Mouse (Mus musculus) forebrain, embryonic 11.5 days (tissue): ENCODE measurements around the gene Spata13. TPM values are rescaled to one million over a fixed set of nuclear protein-coding genes. Genes with fewer than 3 reads are reported as not detected.

Experiments
- ATAC-seq: fragments of 200-750 bp; cut with Nextera tagmentation; replicated peaks from 2 replicates; pipeline ENCODE4 v1.8.0; 2017; ENCODE audit warnings: moderate TSS enrichment; ENCODE audit not compliant: low FRiP score
- DNase-seq: peaks from one replicate; pipeline ENCODE4 v3.0.0-alpha.2; 2017; ENCODE audit warnings: low spot score
- H3K27ac ChIP-seq: fragments of 300-500 bp; sonication (generic); 2 replicates; pipeline ENCODE4 v1.5.1; 2014; ENCODE audit warnings: low read depth, low read length
- H3K27me3 ChIP-seq: fragments of 300-500 bp; sonication (generic); 2 replicates; pipeline ENCODE4 v1.6.1; 2014; ENCODE audit warnings: mild to moderate bottlenecking, low read length, mixed read lengths; ENCODE audit not compliant: control insufficient read depth, insufficient read depth
- H3K36me3 ChIP-seq: fragments of 300-500 bp; sonication (generic); 2 replicates; pipeline ENCODE4 v1.6.1; 2014; ENCODE audit warnings: mild to moderate bottlenecking, low read length, moderate library complexity, mixed read lengths; ENCODE audit not compliant: control insufficient read depth, insufficient read depth
- H3K4me1 ChIP-seq: fragments of 300-500 bp; sonication (generic); replicated peaks from 2 replicates; pipeline ENCODE4 v1.6.1; 2014; ENCODE audit warnings: low read length, mixed read lengths; ENCODE audit not compliant: control insufficient read depth, insufficient read depth
- H3K4me2 ChIP-seq: fragments of 300-500 bp; sonication (generic); 2 replicates; pipeline ENCODE4 v1.6.1; 2014; ENCODE audit warnings: low read depth, mild to moderate bottlenecking, low read length, moderate library complexity, mixed read lengths; ENCODE audit not compliant: severe bottlenecking
- H3K4me3 ChIP-seq: fragments of 300-500 bp; sonication (generic); 2 replicates; pipeline ENCODE4 v1.5.1; 2014; ENCODE audit warnings: low read depth, low read length
- H3K9ac ChIP-seq: fragments of 300-500 bp; sonication (generic); 2 replicates; pipeline ENCODE4 v1.6.1; 2014; ENCODE audit warnings: low read length
- H3K9me3 ChIP-seq: fragments of 300-500 bp; sonication (generic); 2 replicates; pipeline ENCODE4 v1.6.1; 2016; ENCODE audit warnings: low read length, mixed read lengths; ENCODE audit not compliant: control insufficient read depth
- WGBS: fragments of 180-500 bp; shearing (Covaris S2); extraction: QIAGEN DNeasy Blood & Tissue Kit; methylation state at CpG from one replicate; pipeline ENCODE4 v1.1.7; 2014; 5-methylcytosine and 5-hydroxymethylcytosine counted together
- polyA plus RNA-seq: library from polyadenylated mRNA; unstranded; fragments of >200 nt; fragmentation: Nextera tagmentation; extraction: Ambion mirVana; gene quantifications from 2 replicates; pipeline ENCODE4 v1.2.1, GENCODE M21; 2014

The Spata13 gene
- polyA plus RNA-seq, 1 experiment from 2014 or later = 137 TPM

DNA sequence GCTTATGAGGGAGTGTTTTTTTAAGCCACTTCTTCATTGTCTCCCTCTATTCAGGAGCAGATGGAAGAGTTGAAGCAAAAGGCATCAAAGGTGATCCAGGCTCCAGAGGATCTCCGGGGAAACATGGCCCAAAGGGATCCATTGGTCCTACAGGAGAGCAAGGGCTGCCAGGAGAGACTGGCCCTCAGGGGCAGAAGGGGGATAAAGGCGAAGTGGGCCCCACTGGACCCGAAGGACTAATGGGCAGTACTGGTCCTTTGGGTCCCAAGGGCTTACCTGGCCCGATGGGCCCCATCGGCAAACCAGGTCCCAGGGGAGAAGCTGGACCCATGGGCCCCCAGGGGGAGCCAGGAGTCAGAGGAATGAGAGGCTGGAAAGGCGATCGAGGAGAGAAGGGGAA, 145.4 kb downstream of the Spata13 start:
- DNase-seq (no peak), ATAC-seq (no peak)
- Histone ChIP-seq H3K4me1 (no peaks in the 10 kb centered on the region), H3K4me2 (no peak overlapping the region), H3K27ac (no peak overlapping the region), H3K4me3 (no peak overlapping the region), H3K27me3 (no peaks in the 10 kb centered on the region), H3K9ac (no peak overlapping the region), H3K9me3 (no peaks in the 10 kb centered on the region), H3K36me3 (no peaks in the 10 kb centered on the region)
- WGBS = 90% methylated on average over 7 of the region's 7 CpGs

DNA sequence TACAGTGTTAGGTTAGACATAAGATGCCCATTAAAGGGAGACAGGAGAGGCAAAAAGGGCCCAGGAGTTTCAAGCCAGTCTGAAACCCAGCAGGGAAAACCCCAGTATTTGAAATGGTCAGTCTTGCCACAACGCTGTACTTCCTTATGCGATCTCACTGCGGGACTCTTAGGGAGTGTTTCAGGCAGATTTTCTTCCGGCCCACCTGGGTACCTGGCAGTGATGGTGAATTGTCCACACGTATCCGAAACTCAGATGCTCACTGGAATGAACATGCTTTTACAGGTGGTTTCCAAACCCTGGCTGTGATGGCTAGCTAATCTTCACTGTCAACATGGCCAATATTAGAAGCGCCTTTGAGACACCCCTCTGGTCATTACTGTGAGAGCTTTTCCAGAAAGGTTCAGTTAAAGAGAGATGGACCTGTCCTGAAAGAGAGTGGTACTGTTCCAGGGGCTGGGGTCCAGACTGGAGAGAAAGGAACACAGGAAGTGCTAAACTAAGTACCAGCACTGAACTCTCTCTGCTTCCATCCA, 148.4 kb downstream of the Spata13 start:
- H3K4me3 ChIP-seq = no peak overlapping the region
- H3K36me3 ChIP-seq = no peaks in the 10 kb centered on the region
- 48% methylated on average over 7 of the region's 7 CpGs for WGBS
- no peak overlapping the region for H3K27ac ChIP-seq
- no peaks in the 10 kb centered on the region for H3K9me3 ChIP-seq
- H3K9ac ChIP-seq = no peak overlapping the region
- H3K4me1 ChIP-seq = no peaks in the 10 kb centered on the region
- no peak for ATAC-seq
- no peak overlapping the region for H3K4me2 ChIP-seq
- no peaks in the 10 kb centered on the region for H3K27me3 ChIP-seq
- no peak for DNase-seq

DNA sequence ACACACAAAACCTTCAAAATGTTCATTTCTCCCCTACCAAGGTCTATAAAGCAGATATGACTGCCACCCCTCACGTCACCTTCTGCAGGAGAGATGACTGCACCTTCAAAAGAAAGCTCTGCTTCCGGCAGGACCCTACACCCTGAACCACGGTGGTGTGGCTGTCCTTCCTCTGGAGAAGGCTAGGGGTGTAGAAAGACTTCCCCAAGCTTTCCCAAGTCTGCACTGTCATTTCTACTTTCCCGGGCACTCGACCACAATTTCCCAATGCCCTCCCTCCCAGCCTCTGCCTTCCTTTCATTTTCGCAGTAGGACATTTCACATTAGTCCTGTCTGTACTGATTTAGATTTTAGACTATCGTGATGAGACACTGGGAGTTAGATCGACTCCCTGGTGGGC, 149.4 kb downstream of the Spata13 start:
- Histone ChIP-seq H3K4me2 (no peak overlapping the region), H3K36me3 (no peaks in the 10 kb centered on the region), H3K4me3 (no peak overlapping the region), H3K9me3 (no peaks in the 10 kb centered on the region), H3K27ac (no peak overlapping the region), H3K9ac (no peak overlapping the region), H3K4me1 (no peaks in the 10 kb centered on the region), H3K27me3 (no peaks in the 10 kb centered on the region)
- 48% methylated on average over 8 of the region's 8 CpGs for WGBS
- DNase-seq = no peak
- no peak for ATAC-seq

DNA sequence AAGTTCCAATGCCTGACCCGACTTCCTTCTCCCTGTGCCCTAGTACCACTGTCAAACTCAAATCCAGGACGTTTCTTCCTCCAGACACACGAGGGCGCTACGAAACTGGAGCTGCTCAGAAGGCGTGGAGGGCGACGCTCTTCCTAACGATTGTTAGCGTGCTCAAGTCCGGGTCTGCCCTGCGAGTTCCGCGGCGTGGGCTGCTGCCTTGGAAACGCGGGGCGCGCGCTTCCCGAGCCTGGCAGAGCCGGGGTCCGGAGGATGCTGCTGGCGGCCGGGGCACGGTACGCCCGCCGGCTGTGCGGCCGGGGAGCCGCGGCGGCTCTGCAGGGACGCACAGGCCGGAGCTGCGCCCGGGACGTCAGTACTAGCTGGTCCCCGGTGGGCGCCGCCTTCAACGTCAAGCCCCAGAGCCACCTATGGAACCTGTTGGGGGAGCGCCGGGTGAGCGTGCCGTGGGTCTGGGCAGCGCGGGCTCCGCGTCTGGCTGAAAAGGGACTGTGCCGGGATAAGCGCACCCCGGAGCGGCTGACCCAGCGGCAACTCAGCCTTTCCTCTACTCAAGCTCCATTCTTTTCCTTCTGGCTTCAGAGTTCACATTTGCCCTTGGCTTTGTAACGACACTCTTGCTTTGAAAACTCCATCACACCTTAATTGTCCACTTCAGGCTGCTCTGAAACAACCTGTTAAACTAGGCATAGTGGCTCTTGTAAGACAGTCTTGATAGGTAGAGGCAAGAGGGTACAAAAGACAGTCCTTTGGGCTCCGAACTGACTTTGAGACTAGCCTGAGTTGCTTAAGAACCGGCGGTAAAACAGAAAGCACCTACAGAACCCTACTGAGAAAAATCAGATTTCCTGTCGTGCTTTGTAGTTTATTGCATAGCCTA, 150.9 kb downstream of the Spata13 start, which contains the start of gene Mipep:
Gene Mipep (plus strand): TSS at position 147 of the 889 bp plus-strand sequence.
- under 1% methylated on average over 61 of the region's 61 CpGs for WGBS
- ATAC-seq = peak; percentile 93
- no peaks in the 10 kb centered on the region for H3K4me1 ChIP-seq
- H3K9ac ChIP-seq = peak within 1 kb of the TSS; percentile 76
- H3K36me3 ChIP-seq = no peaks in the 10 kb centered on the region
- H3K9me3 ChIP-seq = no peaks in the 10 kb centered on the region
- H3K4me2 ChIP-seq = peak within 1 kb of the TSS; percentile 83
- H3K27me3 ChIP-seq = no peaks in the 10 kb centered on the region
- peak within 1 kb of the TSS; percentile 90 for H3K4me3 ChIP-seq
- peak; percentile 94 for DNase-seq
- no peak within 1 kb of the TSS for H3K27ac ChIP-seq

DNA sequence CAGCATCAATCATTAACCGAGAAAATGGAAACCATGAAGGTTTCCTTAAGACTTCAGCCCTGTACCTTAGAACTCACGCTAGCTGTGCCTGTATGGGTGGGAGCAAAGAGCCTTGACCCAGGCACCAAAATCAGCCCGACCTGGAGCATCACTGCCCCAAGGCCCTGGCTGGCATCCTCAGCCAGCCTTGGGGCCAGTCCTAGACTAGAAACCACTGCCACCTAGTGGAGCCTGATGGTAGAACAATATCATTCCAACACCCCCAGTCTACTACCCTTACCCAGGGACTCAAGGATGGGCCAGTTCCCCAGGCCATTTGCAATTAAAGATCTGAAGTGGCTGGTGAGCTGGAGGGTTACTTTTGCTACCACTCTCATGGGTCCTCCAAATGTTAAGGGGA, 156.3 kb downstream of the Spata13 start:
- Histone ChIP-seq H3K27me3 (no peaks in the 10 kb centered on the region), H3K27ac (no peak overlapping the region), H3K36me3 (no peaks in the 10 kb centered on the region), H3K9me3 (no peaks in the 10 kb centered on the region), H3K4me3 (no peak overlapping the region), H3K4me2 (no peak overlapping the region), H3K4me1 (no peaks in the 10 kb centered on the region), H3K9ac (no peak overlapping the region)
- DNase-seq (peak; percentile 73), ATAC-seq (no peak)
- 39% methylated on average over 3 of the region's 3 CpGs for WGBS

DNA sequence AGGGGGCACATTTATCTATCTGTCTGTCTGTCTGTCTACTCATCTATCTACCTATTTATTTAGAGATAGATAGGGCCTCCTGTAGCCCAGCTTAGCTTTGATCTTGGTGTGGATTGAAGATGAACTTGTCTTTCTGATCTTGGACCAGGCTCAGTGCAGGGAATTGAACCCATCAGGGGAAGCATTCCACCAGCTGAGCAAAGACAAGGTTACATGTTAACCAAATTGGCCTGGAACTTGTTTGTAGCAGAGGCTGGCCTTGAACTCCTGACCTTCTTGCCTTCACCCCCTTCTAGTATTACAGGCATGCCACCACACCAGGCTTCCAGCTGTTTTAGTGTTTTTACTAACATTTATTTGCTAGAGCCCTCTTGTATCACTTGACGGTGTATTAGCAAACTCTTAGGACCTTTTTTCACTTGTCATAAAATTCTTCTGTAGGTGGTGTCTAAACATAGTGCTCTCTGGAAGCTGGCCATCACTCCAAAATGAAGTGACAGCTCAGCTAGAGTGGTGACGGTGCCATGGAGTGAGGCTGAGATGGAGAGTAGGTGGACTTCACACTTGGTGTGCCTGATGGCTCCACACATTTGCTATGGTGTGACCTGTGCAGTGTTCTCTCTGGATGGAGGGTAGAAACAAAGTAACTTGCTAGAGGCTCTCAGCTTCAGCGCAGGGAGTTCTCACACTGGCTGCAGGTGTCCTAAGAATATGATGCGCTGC, 163.0 kb downstream of the Spata13 start:
- H3K9me3 ChIP-seq = no peaks in the 10 kb centered on the region
- ATAC-seq (no peak), DNase-seq (no peak)
- H3K27ac ChIP-seq = no peak overlapping the region
- H3K4me2 ChIP-seq = no peak overlapping the region
- WGBS = 93% methylated on average over 4 of the region's 4 CpGs
- no peaks in the 10 kb centered on the region for H3K36me3 ChIP-seq
- no peak overlapping the region for H3K9ac ChIP-seq
- H3K27me3 ChIP-seq = no peaks in the 10 kb centered on the region
- no peak overlapping the region for H3K4me3 ChIP-seq
- no peaks in the 10 kb centered on the region for H3K4me1 ChIP-seq

DNA sequence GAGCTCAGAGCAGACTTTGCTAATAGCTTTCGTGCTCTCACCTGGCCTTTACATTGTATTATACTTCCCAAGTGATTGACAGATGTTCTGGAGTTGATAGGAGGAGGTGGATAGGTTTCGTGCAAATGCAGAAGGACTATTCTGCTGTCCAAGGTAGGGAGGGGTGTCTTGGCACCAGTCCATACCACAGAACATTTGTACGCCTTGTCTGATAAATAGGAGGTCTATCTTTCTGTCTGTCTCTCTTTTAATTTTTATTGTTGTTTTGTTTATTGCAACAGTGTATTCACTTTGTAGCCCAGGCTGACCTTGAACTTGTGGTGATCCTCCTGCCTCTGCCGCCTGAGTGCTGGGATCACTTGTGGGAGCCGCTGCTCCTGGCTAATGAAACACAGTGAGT, 163.8 kb downstream of the Spata13 start:
- Histone ChIP-seq H3K4me3 (no peak overlapping the region), H3K4me2 (no peak overlapping the region), H3K9ac (no peak overlapping the region), H3K36me3 (no peaks in the 10 kb centered on the region), H3K27me3 (no peaks in the 10 kb centered on the region), H3K4me1 (no peaks in the 10 kb centered on the region), H3K9me3 (no peaks in the 10 kb centered on the region), H3K27ac (no peak overlapping the region)
- ATAC-seq (no peak), DNase-seq (no peak)
- WGBS = 90% methylated on average over 5 of the region's 5 CpGs

DNA sequence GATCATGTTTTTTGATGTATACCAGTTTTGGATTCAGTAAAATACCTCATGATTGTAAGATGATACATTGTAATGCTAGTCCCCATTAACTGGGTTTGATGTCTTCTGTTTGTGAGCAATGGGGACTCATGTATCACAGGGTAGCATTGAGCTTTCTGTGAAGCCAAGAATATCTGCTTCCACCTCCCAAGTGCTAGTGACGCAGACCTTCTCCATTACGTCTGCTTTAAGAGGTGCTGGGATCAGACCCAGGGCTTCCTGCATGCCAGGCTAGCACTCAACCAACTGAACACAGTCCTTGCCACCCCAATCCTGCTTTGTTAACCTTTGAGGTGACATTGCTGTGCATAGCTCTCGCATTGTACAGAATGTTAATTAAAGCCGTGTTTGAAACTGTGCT, 164.9 kb downstream of the Spata13 start:
- no peak for DNase-seq
- Histone ChIP-seq H3K36me3 (no peaks in the 10 kb centered on the region; the same call in 1 of the 2 replicates), H3K9ac (no peak overlapping the region), H3K27me3 (no peaks in the 10 kb centered on the region), H3K4me3 (no peak overlapping the region), H3K4me1 (no peaks in the 10 kb centered on the region), H3K27ac (no peak overlapping the region), H3K4me2 (no peak overlapping the region), H3K9me3 (no peaks in the 10 kb centered on the region)
- ATAC-seq = no peak
- WGBS = 87% methylated on average over 4 of the region's 4 CpGs
